Mouse (Mus musculus) bone marrow, adult 2 months (tissue): Measurements from ENCODE around the gene Rars.

Experiments
- CTCF ChIP-seq: fragments of 200-500 bp; IDR thresholded peaks from 2 replicates; pipeline ENCODE4 v1.5.1; 2011; ENCODE audit warnings: low read length, control low read depth; ENCODE audit not compliant: control insufficient read depth, insufficient read depth
- POLR2A ChIP-seq: fragments of 200-500 bp; IDR thresholded peaks from 2 replicates; pipeline ENCODE4 v1.6.1; 2011; ENCODE audit warnings: low read depth, mild to moderate bottlenecking, control low read depth, low read length, borderline replicate concordance; ENCODE audit not compliant: control insufficient read depth

DNA sequence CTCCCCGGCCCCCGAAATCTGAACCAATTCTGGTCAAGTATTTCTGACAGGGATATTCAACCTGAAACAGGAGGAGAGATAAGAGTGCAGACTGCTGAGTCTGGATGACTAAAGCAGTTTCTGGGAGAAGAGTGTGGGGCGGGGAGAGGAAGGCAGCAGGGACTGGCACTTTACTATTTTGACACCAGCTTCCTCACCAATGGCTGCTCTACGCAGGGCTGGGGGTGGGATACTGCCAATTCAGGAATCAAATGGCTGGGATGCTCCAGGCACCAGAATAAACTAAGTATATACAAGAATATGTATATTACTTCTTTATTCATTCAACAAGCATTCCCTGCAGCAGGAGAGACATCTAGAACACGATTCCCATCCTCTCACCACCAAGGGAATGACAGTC is 29.3 kb upstream of the Rars start:
- TF ChIP-seq POLR2A = no peak
- no peak for TF ChIP-seq CTCF
